Mouse (Mus musculus) liver, embryonic 11.5 days (tissue): Measurements from ENCODE around the gene Ntm. TPM values are rescaled to one million over a fixed set of nuclear protein-coding genes. Genes with fewer than 3 reads are reported as not detected.

Experiments
- ATAC-seq: fragments of 200-750 bp; cut with Nextera tagmentation; replicated peaks from 2 replicates; pipeline ENCODE4 v1.8.0; 2017; ENCODE audit warnings: moderate number of reproducible peaks, mild to moderate bottlenecking, moderate TSS enrichment, moderate library complexity; ENCODE audit not compliant: low FRiP score
- DNase-seq: peaks from one replicate; pipeline ENCODE4 v3.0.0-alpha.2; 2017; ENCODE audit warnings: low spot score
- H3K27ac ChIP-seq: fragments of 300-500 bp; sonication (generic); 2 replicates; pipeline ENCODE4 v1.5.1; 2014; ENCODE audit warnings: mild to moderate bottlenecking, low read depth, low read length, control low read depth
- H3K27me3 ChIP-seq: fragments of 300-500 bp; sonication (generic); replicated peaks from 2 replicates; pipeline ENCODE4 v1.6.1; 2014; ENCODE audit warnings: low read length, mixed read lengths; ENCODE audit not compliant: control insufficient read depth, insufficient read depth
- H3K36me3 ChIP-seq: fragments of 300-500 bp; sonication (generic); 2 replicates; pipeline ENCODE4 v1.6.1; 2014; ENCODE audit warnings: mild to moderate bottlenecking, low read length, moderate library complexity, mixed read lengths; ENCODE audit not compliant: control insufficient read depth, insufficient read depth
- H3K4me1 ChIP-seq: fragments of 300-500 bp; sonication (generic); replicated peaks from 2 replicates; pipeline ENCODE4 v1.6.1; 2014; ENCODE audit warnings: low read length, mixed read lengths; ENCODE audit not compliant: control insufficient read depth, insufficient read depth
- H3K4me2 ChIP-seq: fragments of 300-500 bp; sonication (generic); 2 replicates; pipeline ENCODE4 v1.6.1; 2014; ENCODE audit warnings: mild to moderate bottlenecking, control low read depth, moderate library complexity
- H3K4me3 ChIP-seq: fragments of 300-500 bp; sonication (generic); 2 replicates; pipeline ENCODE4 v1.5.1; 2014; ENCODE audit warnings: low read depth, low read length, control low read depth
- H3K9ac ChIP-seq: fragments of 300-500 bp; sonication (generic); 2 replicates; pipeline ENCODE4 v1.6.1; 2014; ENCODE audit warnings: low read depth, low read length, control low read depth
- H3K9me3 ChIP-seq: fragments of 300-500 bp; sonication (generic); 2 replicates; pipeline ENCODE4 v1.6.1; 2016; ENCODE audit warnings: low read length, inconsistent platforms, mixed read lengths; ENCODE audit not compliant: control insufficient read depth
- WGBS: fragments of 180-500 bp; shearing (Covaris S2); extraction: QIAGEN DNeasy Blood & Tissue Kit; methylation state at CpG from one replicate; pipeline ENCODE4 v1.1.7; 2014; 5-methylcytosine and 5-hydroxymethylcytosine counted together
- polyA plus RNA-seq: library from polyadenylated mRNA; unstranded; fragments of >200 nt; fragmentation: Nextera tagmentation; extraction: Ambion mirVana; gene quantifications from 2 replicates; pipeline ENCODE4 v1.2.1, GENCODE M21; 2014

Gene Ntm
- polyA plus RNA-seq, 1 experiment from 2014 or later: 4.4 TPM

DNA sequence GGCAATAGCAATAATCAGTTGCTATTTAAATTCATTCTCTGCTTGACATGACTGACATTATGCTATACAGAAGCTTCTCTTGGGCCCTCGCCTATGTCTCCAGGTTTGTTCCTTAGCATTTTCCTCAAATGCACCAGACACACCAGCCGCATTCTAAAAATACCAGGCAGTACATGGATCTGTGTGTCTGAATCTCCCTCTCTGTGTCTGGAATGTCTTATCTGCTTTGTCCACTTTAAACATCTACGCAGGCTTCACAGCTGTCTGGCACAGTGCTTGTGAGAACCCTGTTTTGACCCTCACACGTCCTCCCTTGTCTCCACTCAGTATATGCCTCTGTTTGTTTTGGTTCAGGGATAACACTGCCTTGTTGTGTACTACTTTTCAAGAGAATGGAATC, 937.3 kb downstream of the Ntm start:
- Histone ChIP-seq H3K4me1 (no peaks in the 10 kb centered on the region), H3K4me2 (no peak overlapping the region), H3K27me3 (no peaks in the 10 kb centered on the region), H3K9ac (no peak overlapping the region), H3K36me3 (no peaks in the 10 kb centered on the region), H3K4me3 (no peak overlapping the region), H3K9me3 (no peaks in the 10 kb centered on the region), H3K27ac (no peak overlapping the region)
- DNase-seq (no peak), ATAC-seq (no peak)
- 65% methylated on average over 4 of the region's 4 CpGs for WGBS

DNA sequence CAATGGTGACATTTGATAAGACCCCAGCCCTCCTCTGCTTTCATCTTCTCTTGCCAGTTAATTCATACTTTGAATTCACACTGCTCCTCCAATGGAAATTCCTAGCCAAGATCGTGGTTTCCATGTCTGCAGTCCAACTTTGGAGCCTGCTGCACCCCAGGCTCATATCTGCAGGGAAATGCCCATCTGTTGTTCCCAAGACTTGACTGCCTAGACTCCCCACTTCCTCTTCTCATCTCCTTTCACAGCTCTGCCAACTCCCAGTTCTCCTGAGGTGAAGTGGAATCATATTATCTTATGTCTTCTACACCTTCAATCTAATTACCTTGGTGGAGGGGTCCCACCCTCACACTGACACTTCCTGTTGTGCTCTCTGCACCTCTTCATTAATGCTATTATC, 937.8 kb downstream of the Ntm start:
- ATAC-seq (no peak), DNase-seq (no peak)
- H3K9me3 ChIP-seq: no peaks in the 10 kb centered on the region
- WGBS: 41% methylated on average over 1 of the region's 1 CpGs
- no peaks in the 10 kb centered on the region for H3K27me3 ChIP-seq
- no peaks in the 10 kb centered on the region for H3K4me1 ChIP-seq
- no peaks in the 10 kb centered on the region for H3K36me3 ChIP-seq
- H3K27ac ChIP-seq: no peak overlapping the region
- H3K9ac ChIP-seq: no peak overlapping the region
- no peak overlapping the region for H3K4me3 ChIP-seq
- H3K4me2 ChIP-seq: no peak overlapping the region

DNA sequence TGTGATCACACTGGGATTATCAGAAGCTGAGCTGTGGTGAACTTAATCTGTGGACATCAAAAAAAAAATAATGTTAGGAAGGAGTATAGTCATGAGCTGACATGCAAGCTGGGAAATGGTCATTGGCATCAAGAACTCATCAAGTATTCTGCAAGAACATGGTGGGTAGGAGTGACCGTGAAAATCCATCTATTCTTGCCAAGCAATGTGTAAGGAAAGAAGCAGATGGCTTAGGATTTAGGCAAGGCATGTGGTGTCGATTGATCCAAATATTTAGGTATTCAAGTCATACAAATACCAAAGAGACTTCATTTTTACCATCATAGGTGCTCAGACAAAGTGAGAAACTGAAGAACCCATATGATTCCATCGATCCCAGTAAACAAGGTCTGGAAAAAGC, 946.1 kb downstream of the Ntm start:
- WGBS: 81% methylated on average over 3 of the region's 3 CpGs
- Histone ChIP-seq H3K9ac (no peak overlapping the region), H3K9me3 (no peaks in the 10 kb centered on the region), H3K4me1 (no peaks in the 10 kb centered on the region), H3K36me3 (no peaks in the 10 kb centered on the region), H3K27ac (no peak overlapping the region), H3K4me3 (no peak overlapping the region), H3K4me2 (no peak overlapping the region), H3K27me3 (no peaks in the 10 kb centered on the region)
- ATAC-seq (no peak), DNase-seq (no peak)

DNA sequence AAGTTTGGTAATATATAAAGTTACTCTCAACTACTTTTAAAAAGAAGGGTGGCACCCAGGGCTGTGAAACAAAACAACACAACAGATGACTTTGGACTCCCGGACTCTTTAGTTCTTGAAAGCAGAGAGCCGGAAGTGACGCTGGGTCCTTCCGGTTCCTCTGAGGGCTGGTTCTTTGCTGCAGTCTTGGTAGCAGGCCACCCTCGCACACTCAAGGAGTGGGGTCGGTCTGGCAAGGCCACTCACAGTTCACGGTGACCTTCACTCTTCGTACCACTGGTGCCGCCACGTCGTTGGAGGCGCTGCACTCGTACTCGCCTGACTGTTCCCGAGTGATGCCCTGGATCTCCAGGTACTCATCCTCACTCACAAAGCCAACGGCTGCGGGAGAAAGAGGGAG, 949.1 kb downstream of the Ntm start:
- WGBS: 90% methylated on average over 17 of the region's 17 CpGs
- Histone ChIP-seq H3K4me1 (no peaks in the 10 kb centered on the region), H3K4me3 (no peak overlapping the region), H3K9me3 (no peaks in the 10 kb centered on the region), H3K27me3 (no peaks in the 10 kb centered on the region), H3K4me2 (no peak overlapping the region), H3K9ac (no peak overlapping the region), H3K27ac (no peak overlapping the region), H3K36me3 (no peaks in the 10 kb centered on the region)
- ATAC-seq (no peak), DNase-seq (no peak)

DNA sequence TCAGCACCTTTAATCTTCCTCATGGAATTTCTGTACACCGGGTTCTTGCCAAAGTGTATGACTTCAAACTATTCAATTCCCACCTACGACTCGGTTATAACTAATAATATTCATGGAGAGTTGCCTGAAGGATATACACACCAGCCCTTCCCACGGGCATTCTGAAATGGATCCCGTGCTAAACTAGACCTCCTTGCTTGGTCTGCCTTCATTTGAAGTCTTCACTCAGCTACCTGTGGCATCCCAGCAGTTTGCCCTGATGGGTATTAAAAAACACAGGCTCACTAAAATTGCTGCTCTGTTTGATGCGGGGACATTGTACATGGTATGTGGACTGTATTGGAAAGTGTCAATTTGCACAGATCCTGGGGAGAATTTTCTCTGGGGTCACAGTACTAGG, 950.4 kb downstream of the Ntm start:
- no peak for DNase-seq
- H3K9ac ChIP-seq: no peak overlapping the region
- H3K27ac ChIP-seq: no peak overlapping the region
- H3K27me3 ChIP-seq: no peaks in the 10 kb centered on the region
- H3K4me1 ChIP-seq: no peaks in the 10 kb centered on the region
- ATAC-seq: no peak
- H3K9me3 ChIP-seq: no peaks in the 10 kb centered on the region
- 84% methylated on average over 6 of the region's 6 CpGs for WGBS
- H3K4me3 ChIP-seq: no peak overlapping the region
- no peak overlapping the region for H3K4me2 ChIP-seq
- H3K36me3 ChIP-seq: no peaks in the 10 kb centered on the region

DNA sequence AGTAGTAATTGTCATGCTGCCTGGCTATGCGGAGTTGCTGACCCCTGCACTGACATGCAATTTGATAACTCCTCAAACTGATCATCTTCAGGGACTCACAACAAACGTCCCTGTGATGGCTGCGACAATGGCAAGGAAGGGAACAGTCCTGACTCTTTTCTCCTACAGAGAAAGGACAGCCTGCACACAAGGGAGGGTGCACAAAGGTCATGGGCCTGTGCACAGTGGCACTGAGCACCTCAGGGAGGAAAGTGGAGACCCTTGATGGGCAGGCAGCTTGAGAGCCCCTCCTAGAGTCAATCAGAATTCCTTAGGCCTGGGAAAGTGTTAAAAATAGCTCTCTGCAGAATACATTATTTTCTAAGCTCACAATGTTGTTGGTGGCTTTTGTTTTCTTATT, 951.5 kb downstream of the Ntm start:
- Histone ChIP-seq H3K27me3 (no peaks in the 10 kb centered on the region), H3K4me1 (no peaks in the 10 kb centered on the region), H3K27ac (no peak overlapping the region), H3K4me3 (no peak overlapping the region), H3K36me3 (no peaks in the 10 kb centered on the region), H3K9me3 (no peaks in the 10 kb centered on the region), H3K9ac (no peak overlapping the region), H3K4me2 (no peak overlapping the region)
- DNase-seq (no peak), ATAC-seq (no peak)
- WGBS: 57% methylated on average over 3 of the region's 3 CpGs

DNA sequence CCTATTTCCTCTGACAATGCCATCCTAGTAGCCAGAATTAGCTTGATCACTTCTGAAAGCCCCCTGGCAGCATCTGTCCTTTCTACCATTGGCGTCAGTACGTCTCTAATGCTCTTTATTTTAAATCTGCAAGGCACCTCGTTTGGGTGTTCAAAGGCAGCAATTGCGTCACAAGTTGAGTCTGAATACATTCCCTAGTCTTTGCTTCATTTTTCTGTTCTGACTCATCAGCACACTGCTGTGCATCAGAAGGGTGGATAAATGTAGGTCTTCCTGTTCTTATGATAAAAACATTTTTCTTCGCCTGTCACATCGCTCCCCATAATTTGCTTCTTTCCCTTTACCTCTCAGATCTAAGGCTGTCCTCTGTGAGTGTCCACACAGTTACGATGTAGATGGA, 958.4 kb downstream of the Ntm start:
- H3K27ac ChIP-seq: no peak overlapping the region
- H3K4me1 ChIP-seq: no peaks in the 10 kb centered on the region
- WGBS: 80% methylated on average over 7 of the region's 7 CpGs
- H3K9ac ChIP-seq: no peak overlapping the region
- H3K36me3 ChIP-seq: no peaks in the 10 kb centered on the region
- no peak for ATAC-seq
- no peak for DNase-seq
- no peak overlapping the region for H3K4me3 ChIP-seq
- H3K4me2 ChIP-seq: no peak overlapping the region
- no peaks in the 10 kb centered on the region for H3K27me3 ChIP-seq
- H3K9me3 ChIP-seq: no peaks in the 10 kb centered on the region

DNA sequence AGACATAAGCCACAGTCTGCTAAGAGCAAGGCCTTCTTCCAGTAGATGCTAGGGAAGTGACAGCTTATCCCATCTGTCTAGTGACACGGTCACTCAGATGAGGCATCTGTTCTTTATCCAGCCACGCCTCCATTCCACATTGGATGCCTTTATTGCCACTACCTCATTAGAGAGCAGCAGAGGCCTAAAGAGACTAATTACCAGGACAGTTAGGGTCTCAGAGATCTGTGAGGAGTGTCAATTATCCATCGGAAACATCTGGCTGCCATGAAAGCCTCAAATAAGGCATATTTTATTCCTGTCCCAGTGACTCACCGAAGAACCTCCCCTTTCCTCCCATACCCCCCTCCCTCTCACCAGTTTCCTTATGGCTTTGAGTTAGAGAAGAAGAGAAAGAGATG, 963.0 kb downstream of the Ntm start:
- 51% methylated on average over 4 of the region's 4 CpGs for WGBS
- Histone ChIP-seq H3K36me3 (no peaks in the 10 kb centered on the region), H3K27me3 (no peaks in the 10 kb centered on the region), H3K27ac (no peak overlapping the region), H3K4me2 (no peak overlapping the region), H3K9ac (no peak overlapping the region), H3K9me3 (no peaks in the 10 kb centered on the region), H3K4me3 (no peak overlapping the region), H3K4me1 (no peaks in the 10 kb centered on the region)
- ATAC-seq (no peak; the same call in 1 of the 2 replicates), DNase-seq (no peak)

DNA sequence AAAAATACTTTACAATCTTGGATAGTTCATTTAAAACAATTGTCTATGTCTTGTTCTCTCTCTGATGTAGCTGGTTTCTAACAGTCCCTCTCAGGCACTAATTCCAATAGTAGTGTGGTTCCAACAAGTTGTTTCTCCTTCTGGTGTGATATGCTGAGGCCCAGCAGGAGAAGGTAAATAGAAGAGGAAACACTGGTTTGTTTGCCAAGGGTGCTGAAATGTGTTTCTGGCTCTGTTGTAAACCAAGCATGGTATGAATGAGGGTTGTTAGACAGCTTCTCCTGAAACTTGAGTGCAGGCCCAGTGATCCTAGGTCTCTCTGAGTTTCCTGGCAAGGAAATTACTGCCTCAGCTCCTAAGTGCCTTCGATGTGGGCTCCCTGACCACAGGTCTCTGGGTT, 985.7 kb downstream of the Ntm start:
- Histone ChIP-seq H3K36me3 (no peaks in the 10 kb centered on the region), H3K9ac (no peak overlapping the region), H3K4me2 (no peak overlapping the region), H3K4me1 (no peaks in the 10 kb centered on the region), H3K9me3 (no peaks in the 10 kb centered on the region), H3K4me3 (no peak overlapping the region), H3K27me3 (no peaks in the 10 kb centered on the region), H3K27ac (no peak overlapping the region)
- DNase-seq: no peak
- WGBS: 74% methylated on average over 1 of the region's 1 CpGs
- no peak for ATAC-seq
